Mouse (Mus musculus) kidney, postnatal 36 days (tissue): ENCODE measurements around the gene Rnf182.
A peak's percentile ranks its signal among the peaks of the same experiment; 100 is the strongest.

Experiments used
- DNase-seq, 2 experiments: peaks; one replicate each; pipeline ENCODE4 v3.0.0; 2021 to 2022; ENCODE audit warnings: mixed read lengths in 2 of 2

The Rnf182 gene

GRCm38 (mm10) chr13:43615194-43615576 lies 325 bp upstream of the Rnf182 start:
- DNase-seq, result no peak

DNA sequence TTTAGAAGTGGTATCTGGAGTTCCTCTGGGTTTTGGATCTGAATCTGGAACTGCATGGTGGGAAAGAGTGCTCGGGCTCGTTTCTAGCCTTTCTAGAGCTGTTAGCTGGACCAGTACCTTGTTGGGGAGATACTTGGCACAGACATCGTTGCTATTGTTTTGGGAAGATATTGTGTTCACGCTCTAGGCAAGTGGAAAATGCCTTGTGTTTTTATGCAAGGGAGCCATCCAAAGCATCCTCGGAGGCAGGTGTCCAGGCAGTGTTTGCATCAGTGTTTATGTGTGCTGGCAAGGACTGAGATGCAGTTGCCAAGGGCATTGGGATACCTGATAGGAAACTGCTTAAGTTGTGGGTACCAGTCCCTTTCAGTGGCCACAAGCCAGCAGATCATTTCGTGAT lies 1.0 kb downstream of the Rnf182 start:
- DNase-seq, result no peak

DNA sequence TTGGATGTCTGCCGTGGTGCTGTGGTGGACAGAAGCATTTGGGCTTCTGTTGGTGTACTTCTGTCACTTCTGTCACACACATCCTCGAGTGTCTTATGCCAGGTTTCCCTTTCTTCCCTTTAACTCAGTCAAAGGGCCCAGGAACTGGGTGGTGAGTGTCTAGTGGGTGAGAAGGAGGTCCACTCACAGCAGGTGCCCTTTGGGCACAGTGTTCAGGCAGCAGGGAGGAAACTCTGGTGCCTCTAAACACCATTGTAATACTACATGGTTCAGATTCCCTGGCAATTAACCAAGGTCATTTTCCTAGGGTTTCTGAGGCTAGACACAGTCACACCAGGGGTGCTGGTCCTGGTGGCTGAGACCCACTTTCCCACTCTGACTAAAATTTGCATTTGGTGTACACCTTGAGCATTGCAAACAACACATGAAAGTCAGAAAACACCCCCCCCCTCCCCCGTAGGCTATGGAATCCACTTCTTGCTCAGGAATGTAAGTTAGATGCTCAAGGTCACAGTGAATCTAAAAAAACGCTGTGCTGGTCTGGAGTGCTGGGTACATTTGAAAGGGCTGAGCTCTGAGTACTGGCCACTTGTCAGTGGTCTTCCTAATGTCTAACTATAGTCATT lies 4.2 kb downstream of the Rnf182 start:
- no peak for DNase-seq

DNA sequence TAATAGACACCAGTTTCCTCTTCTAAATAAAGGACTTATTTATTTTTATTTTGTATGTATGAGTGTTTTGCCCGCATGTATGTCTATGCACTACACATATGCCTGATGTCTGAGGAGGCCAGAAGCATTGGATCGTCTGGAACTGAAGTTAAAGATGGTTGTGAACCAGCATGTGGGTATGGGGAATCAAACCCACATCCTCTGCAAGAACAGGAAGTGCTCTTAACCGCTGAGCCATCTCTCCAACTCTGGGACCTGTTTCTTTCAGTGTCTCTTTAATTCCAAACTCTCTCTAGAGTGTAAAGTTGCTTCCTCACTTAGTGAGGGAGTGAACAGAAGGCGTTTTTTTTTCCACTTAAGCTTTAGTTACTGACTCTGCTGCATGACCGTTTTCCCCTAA lies 12.4 kb downstream of the Rnf182 start:
- DNase-seq, result no peak

DNA sequence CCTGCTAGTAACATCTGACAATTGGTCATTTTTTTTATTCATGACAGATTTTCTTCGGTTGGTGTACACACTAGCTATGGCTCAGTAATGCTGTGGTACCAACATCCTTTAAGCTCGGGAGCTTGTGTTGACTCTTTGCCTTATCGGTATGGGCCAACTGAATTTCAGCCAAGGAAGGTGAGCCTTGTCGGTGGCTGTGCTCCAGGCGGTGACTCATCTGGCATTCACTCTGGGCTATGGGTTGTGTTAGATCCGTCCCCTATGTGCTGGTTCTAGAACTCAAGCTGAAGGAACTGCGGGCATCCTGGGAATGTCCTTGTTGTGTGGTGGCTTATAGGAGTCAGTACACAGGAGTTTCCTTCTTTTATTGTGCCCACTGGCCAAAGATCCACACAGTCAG lies 14.3 kb downstream of the Rnf182 start:
- no peak for DNase-seq

DNA sequence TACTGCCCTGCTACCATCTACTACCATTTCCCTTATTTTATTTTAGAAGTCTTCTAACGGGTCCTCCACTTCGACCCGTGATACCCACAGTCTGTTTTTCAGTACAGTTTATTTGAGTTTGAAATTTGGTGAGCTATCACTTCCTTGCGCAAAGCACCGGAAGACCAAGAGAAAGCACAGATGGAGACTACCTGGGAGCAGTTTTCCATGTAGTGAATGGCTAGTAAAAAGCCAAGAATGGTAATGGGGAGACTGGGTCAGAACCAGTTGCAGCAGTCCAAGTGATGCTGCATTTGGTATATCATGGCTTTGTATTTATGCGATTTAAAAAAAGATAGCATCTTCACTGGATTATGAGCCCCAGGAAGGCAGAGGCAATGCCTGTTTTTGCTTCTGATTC lies 15.8 kb downstream of the Rnf182 start:
- no peak for DNase-seq

GRCm38 (mm10) chr13:43633024-43633423 lies 17.5 kb downstream of the Rnf182 start:
- DNase-seq, result no peak

DNA sequence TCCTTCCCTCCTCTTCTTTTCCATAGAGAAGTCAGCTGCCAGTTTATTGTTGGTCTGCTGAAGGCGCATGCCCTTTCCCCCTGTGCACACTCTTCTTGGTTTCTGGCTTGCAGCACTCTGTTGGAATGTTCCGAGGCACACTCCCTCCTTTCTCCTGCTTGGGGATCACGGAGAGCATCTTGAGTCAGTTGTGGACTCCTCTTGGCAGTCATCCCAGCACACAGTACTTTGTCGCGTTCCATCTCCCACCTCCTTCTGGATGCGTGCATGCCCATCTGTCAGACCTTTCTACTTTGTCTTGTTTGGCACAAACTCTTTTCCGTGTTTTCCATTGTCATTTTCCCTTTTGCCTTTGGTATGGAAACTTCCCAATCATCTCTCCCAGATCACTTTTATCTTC lies 22.2 kb downstream of the Rnf182 start:
- DNase-seq, result no peak

DNA sequence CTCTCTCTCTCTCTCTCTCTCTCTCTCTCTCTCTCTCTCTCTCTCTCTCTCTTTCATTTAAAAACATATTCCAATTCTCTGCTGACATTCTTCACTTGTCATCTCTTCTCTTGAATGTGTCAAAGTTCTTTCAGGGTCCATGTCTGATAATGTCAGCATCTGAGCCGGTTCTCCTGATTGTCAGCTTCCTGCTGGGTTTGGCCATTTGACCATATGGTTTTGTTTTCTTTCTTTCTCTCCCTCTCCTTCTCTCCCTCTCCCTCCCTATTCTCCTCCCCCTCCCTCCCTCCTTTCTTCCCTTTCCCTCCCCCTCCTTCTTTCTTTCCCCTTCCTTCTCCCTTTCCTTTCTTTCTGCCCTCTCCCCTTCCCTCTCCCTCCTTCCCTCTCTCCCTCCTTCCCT lies 29.5 kb downstream of the Rnf182 start:
- no peak for DNase-seq

GRCm38 (mm10) chr13:43648556-43648955 lies 33.0 kb downstream of the Rnf182 start:
- no peak for DNase-seq

- DNase-seq, result no peak
Observed at GRCm38 (mm10) chr13:43651277-43651676, 35.8 kb downstream of the Rnf182 start.

DNA sequence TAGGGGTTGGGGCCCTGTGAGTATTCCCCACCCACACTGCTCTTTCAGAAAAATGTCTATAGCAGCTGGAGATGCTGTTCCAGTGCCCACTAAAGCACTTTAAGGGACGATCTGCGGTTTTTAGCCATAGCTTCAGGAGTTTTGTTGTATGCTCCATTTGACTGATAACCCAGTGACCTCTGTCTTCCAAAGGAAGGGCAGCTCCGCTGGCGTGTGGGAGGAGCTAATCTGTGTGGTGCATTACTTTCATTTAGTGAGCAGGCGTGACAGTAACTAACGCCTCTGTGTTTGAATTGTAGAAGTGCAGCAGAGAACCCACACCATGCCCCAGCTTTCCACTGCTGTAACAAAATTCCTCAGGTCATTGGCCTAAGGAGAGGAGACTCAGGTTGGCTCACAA lies 38.6 kb downstream of the Rnf182 start:
- DNase-seq, result no peak

GRCm38 (mm10) chr13:43663225-43663624 lies 47.7 kb downstream of the Rnf182 start:
- no peak for DNase-seq

- no peak for DNase-seq
Observed at GRCm38 (mm10) chr13:43666130-43666529, 50.6 kb downstream of the Rnf182 start.

- no peak for DNase-seq
Observed at GRCm38 (mm10) chr13:43666920-43667319, 51.4 kb downstream of the Rnf182 start.

- no peak for DNase-seq
Observed at GRCm38 (mm10) chr13:43677159-43677882, 61.8 kb downstream of the Rnf182 start.

DNA sequence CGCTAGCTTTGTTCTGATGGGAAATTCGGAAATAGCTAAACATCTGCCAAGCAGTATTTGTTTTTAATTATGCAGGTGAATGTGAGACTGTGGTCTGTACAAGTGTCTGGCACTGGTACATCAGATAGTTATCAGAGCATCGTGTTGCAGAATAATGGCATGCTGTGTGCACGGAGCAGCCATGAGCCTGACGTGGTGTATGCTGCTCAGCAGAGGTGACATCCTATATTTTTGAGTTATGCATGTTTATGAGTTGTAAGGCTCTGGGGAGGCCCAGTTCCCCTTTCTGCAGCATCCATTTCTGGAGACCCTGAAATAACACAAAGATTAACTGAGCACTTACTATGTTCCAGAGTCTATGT lies 62.4 kb downstream of the Rnf182 start:
- DNase-seq, result no peak

DNA sequence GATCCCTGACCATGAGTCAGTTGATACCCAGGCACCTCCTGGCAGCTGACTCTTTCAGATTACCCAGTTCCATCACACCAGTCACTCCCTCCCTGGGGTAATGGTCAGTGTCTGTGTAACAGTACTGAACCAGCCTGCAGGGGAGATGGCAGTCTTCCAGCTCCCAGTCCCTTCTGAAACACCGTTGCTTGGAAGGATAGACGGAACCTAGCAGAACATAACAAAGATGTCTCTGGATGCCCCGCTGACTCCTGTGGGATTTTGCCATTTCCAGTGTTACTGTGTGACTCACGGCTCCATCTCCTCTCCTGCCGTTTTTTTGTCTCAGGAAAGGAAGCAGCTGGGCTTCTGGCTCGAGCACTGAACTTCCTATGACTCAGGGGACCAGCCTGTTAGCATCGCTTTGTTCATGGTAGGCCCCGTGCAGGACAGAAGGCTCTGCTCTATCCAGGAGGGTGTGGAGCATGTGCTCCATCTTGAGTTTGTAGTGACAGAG lies 69.0 kb downstream of the Rnf182 start:
- DNase-seq, result peak; percentile 54 to 61

DNA sequence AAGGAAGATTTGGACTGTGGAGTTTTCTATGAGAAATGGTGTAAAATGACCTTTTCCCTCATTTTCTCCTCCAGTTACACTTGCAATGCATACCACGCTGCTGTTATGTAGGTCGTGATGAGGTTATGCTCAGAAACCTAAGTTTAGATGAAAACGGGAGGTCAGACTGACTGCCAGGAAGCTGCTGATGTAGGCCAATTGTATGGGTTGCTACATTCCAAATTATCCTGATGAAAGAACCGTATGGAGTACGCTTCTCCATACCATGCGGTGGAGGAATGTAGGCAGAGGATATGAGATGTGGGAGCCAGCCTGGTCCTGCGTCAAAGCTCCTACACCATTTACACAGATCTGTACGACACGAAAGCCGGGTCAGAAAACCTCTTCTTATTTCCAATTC lies 72.6 kb downstream of the Rnf182 start:
- no peak for DNase-seq

DNA sequence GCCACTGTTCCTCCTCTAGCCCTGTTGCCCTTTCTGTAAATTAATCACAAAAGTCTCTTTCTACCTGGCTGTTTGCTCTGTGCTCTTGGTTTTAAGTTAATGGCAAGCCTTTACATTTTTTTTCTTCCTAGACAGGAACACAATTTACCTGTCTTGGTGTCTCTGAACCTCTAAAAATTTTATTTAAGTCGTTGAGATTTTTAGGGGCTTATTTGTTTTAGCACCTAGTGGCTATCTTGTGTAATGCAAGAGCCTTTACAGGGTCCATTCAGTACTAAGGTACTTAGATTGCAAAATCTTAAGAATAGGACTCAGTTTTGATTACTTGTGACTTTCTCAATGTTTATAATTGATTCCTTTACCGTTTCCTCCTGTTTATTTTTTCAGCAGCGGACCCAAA lies 76.2 kb downstream of the Rnf182 start:
- DNase-seq, result no peak

DNA sequence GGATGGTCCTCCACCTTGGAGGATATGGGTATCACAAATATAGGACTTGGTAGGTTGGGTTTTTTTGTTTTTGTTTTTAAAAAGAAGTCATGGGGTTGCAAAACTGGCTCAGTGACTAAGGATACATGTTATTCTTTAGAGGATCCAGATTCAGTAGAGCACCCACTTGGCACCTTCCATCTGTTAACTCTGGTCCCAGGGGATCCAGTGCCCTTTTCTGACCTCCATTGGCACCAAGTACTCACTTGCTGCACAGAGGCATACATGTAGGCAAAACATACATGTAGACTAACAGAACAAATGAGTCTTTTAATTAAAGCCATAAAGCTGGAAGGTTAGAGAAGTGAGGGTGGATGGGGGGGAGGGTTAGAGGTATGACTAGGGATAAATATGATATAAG lies 80.0 kb downstream of the Rnf182 start:
- DNase-seq, result no peak

- DNase-seq, result no peak
Observed at GRCm38 (mm10) chr13:43696011-43696410, 80.5 kb downstream of the Rnf182 start.

DNA sequence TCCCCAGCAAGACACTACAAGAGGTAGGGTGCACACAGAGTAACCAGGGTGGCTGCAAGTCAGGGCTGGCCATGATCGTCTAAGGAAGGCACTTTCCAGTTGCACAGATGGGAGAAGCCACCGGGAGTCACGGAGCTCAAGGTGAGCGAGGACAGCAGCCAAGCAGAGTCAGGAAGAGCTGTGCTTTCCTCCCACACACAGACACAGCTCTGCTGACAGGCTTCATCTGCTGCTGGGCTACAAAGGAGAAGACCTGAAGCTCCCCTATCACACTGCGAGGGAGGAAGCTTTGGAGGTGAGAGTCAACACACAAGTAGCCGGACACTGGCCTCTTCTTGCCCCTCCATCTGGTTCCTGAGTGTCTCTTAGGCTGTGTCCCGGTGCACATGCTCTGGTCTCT lies 83.0 kb downstream of the Rnf182 start:
- no peak for DNase-seq

DNA sequence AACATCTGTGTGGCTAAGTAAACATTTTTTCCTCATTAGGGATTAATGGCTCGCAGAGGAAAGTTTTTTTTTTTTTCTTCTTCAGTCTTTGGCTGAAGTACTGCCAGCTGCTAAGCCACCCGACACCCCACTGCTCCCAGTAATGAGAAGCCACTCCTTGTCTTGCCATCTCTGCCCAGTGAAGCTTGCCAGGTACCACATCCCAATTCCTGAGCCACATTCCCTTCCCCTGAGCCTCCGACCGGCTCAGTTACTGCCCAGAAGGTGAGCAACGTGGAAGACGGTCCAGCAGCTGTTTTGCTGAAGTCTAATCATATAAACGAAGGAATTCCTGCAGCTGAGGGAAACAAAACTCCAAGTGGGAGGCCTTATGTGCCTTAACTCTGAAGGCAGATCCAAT lies 88.0 kb downstream of the Rnf182 start:
- DNase-seq, result no peak
